Mouse (Mus musculus) intestine, embryonic 16.5 days (tissue): ENCODE results near the gene Camk1g. TPM values are rescaled to one million over a fixed set of nuclear protein-coding genes. Genes with fewer than 3 reads are reported as not detected.
A peak's percentile ranks its signal among the peaks of the same experiment; 100 is the strongest.

ENCODE experiments used
- ATAC-seq: fragments of 200-750 bp; cut with Nextera tagmentation; 2 replicates; pipeline ENCODE4 v1.8.0; 2017; ENCODE audit warnings: moderate TSS enrichment, moderate library complexity
- H3K27ac ChIP-seq: fragments of 300-500 bp; sonication (generic); 2 replicates; pipeline ENCODE4 v1.5.1; 2014; ENCODE audit warnings: mild to moderate bottlenecking, low read length
- H3K27me3 ChIP-seq: fragments of 300-500 bp; sonication (generic); replicated peaks from 2 replicates; pipeline ENCODE4 v1.6.1; 2014; ENCODE audit warnings: low read length, control low read depth, mixed read lengths; ENCODE audit not compliant: control insufficient read depth, insufficient read depth
- H3K36me3 ChIP-seq: fragments of 300-500 bp; sonication (generic); 2 replicates; pipeline ENCODE4 v1.6.1; 2014; ENCODE audit warnings: low read length, control low read depth; ENCODE audit not compliant: control insufficient read depth, insufficient read depth
- H3K4me1 ChIP-seq: fragments of 300-500 bp; sonication (generic); 2 replicates; pipeline ENCODE4 v1.6.1; 2014; ENCODE audit warnings: low read length, control low read depth, mixed read lengths; ENCODE audit not compliant: control insufficient read depth, insufficient read depth
- H3K4me2 ChIP-seq: fragments of 300-500 bp; sonication (generic); 2 replicates; pipeline ENCODE4 v1.6.1; 2014; ENCODE audit warnings: low read depth, low read length, control low read depth
- H3K4me3 ChIP-seq: fragments of 300-500 bp; sonication (generic); 2 replicates; pipeline ENCODE4 v1.5.1; 2014; ENCODE audit warnings: mild to moderate bottlenecking, low read length
- H3K9ac ChIP-seq: fragments of 300-500 bp; sonication (generic); 2 replicates; pipeline ENCODE4 v1.6.1; 2014; ENCODE audit warnings: low read depth, low read length
- H3K9me3 ChIP-seq: fragments of 300-500 bp; sonication (generic); 2 replicates; pipeline ENCODE4 v1.6.1; 2016; ENCODE audit warnings: low read length, control low read depth; ENCODE audit not compliant: control insufficient read depth
- WGBS: fragments of 180-500 bp; shearing (Covaris S2); extraction: QIAGEN DNeasy Blood & Tissue Kit; methylation state at CpG from one replicate; pipeline ENCODE4 v1.1.7; 2014; 5-methylcytosine and 5-hydroxymethylcytosine counted together
- polyA plus RNA-seq: library from polyadenylated mRNA; unstranded; fragments of >200 nt; fragmentation: Nextera tagmentation; extraction: Ambion mirVana; gene quantifications from 2 replicates; pipeline ENCODE4 v1.2.1, GENCODE M21; 2015

Gene Camk1g
- polyA plus RNA-seq, 1 experiment from 2014 or later, result 4.7 TPM

DNA sequence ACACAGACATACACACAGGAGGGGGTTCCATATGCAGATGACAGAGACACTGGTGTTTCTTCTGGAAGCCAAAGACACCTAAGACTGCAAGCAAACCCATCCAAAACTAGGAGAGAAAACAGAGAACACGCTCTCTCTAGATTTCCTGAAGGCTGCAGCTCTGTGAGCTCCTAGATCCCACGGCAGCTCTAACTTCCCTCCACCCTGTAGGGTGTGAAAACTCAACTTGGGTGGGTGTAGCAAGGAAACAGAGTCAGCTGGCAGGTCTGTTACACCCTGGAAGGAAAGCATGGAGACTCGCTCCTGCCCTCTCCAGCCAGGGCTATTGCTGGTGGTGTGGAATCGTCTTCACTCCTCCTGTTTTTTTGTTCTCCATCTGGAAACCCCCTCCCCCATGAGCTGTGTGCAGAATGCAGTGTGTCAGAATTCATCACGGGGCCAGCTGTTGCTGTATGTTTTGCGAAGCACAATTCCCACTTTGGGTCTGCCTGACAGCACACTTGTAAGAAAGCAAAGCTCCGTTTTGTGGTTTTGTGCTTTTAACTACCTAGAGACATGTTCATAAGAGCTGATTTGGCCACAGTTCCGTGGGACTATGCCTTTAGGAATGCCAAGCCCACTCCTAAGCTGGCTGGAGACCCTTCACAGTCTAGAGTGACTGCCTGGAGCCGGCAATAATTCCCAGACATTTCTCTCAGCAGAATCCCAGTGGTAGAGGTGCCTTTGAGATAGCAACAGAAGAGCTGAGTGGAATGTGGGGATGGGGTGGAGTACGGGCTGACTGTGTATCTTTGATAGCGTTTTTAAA is 11.7 kb upstream of the Camk1g start:
- Histone ChIP-seq H3K27me3 (no peaks in the 10 kb centered on the region), H3K9me3 (no peaks in the 10 kb centered on the region), H3K9ac (peak overlapping the region; percentile 25; the same call in 1 of the 2 replicates), H3K27ac (0 out of 2 replicates have a peak overlapping the region, but pooled peaks have one; percentile 33), H3K4me1 (peaks cover 18% of the 10 kb centered on the region), H3K4me3 (peak overlapping the region; percentile 40), H3K4me2 (peak overlapping the region; percentile 57), H3K36me3 (no peaks in the 10 kb centered on the region)
- peak; percentile 25; the same call in 1 of the 2 replicates for ATAC-seq
- 23% methylated on average over 11 of the region's 11 CpGs for WGBS

GRCm38 (mm10) chr1:193380877-193381276 is 10.8 kb upstream of the Camk1g start:
- Histone ChIP-seq H3K9me3 (no peaks in the 10 kb centered on the region), H3K9ac (no peak overlapping the region), H3K27me3 (no peaks in the 10 kb centered on the region), H3K4me3 (no peak overlapping the region), H3K4me1 (peaks cover 10% of the 10 kb centered on the region), H3K36me3 (no peaks in the 10 kb centered on the region), H3K27ac (no peak overlapping the region), H3K4me2 (no peak overlapping the region)
- ATAC-seq, result no peak
- WGBS, result 89% methylated on average over 5 of the region's 5 CpGs

- ATAC-seq, result no peak
- 71% methylated on average over 6 of the region's 6 CpGs for WGBS
- Histone ChIP-seq H3K4me1 (peaks cover 9% of the 10 kb centered on the region), H3K4me2 (no peak overlapping the region), H3K9me3 (no peaks in the 10 kb centered on the region), H3K27ac (no peak overlapping the region), H3K36me3 (no peaks in the 10 kb centered on the region), H3K9ac (no peak overlapping the region), H3K4me3 (no peak overlapping the region), H3K27me3 (no peaks in the 10 kb centered on the region)
These were observed 9.5 kb upstream of the Camk1g start for GRCm38 (mm10) chr1:193379634-193380033.

DNA sequence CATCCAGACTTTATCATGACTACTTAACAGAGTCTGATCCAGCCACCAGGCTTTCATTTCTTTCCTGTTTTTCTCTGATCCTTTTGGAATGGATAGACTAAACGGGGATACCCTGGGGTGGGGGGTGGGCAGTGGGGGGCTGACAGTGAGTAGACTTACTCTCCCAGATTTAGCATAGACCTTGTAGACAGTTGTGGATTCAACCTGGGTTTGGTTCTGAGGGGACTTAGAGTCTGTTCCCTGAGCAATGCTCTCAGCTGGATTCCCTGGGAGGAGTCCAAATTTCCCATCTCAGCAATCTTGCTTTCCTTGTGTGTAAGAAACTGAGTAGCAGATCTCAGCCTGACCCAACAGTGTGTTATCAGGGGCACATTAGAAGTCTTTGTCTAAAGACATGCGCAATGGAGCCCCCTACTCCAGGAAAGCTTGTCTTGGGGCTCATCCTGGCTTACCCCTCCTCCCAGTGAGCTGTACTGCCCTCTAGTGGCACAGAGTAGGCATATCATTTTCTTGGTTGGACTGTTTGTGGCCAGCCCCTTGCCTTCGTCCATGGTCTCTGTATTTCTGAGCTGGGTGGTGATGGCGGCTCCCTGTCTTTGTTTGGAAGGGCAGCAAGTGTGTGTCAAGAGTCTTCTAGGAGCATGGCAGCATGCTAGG is 6.5 kb upstream of the Camk1g start:
- H3K4me2 ChIP-seq, result no peak overlapping the region
- H3K4me1 ChIP-seq, result peaks cover under 1% of the 10 kb centered on the region; the same call in 1 of the 2 replicates
- H3K9ac ChIP-seq, result no peak overlapping the region
- no peaks in the 10 kb centered on the region for H3K27me3 ChIP-seq
- peak; percentile 38; the same call in 1 of the 2 replicates for ATAC-seq
- H3K4me3 ChIP-seq, result no peak overlapping the region
- no peaks in the 10 kb centered on the region for H3K36me3 ChIP-seq
- no peaks in the 10 kb centered on the region for H3K9me3 ChIP-seq
- 24% methylated on average over 4 of the region's 4 CpGs for WGBS
- H3K27ac ChIP-seq, result no peak overlapping the region

DNA sequence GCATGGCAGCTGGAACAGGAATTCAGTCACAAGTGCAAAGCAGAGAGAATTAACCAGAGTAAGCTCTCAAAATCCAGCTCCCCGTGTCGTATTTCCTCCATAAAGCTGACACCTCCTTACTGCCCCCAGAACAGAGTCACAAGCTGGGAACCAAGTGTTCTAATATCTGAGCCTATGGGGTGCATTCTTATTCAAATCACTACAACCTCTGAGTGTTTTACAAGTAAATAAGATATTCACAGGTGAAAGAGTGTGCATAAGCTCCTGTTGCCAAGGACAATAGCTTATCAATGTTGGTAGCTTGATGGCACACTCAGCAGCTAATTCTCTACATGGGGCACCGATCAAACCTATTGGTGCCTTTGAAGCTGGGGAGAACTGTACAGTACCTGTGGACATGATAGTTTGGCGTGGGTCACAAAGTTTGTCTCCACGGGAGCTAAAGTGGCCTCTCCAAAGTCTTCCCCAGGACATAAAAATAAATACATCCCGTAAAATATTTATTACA is 3.9 kb upstream of the Camk1g start:
- H3K4me1 ChIP-seq, result 0 out of 2 replicates have a peak, but pooled peaks cover 2% of the 10 kb centered on the region

DNA sequence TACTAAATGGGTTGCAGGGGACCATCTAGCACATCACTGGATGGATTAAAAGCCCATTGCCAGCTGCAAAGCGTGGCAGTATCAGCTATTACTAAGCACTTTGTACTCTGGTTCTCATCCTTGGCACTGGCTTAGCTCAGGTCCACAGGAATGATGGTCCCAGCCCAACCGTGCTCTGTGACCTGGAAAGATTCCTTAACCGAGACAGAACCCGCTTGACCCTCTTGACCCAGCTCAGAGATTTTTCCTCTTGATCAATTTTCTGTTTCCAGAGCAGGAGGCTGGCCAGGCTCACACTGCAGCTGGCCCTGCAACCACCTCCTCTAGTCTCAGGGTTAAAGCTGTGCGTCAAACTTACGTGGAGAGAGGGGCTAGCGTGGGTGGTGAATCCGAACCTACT is 1.0 kb downstream of the Camk1g start:
- Histone ChIP-seq H3K4me3 (peak overlapping the region; percentile 45), H3K9ac (peak overlapping the region; percentile 38), H3K4me2 (peak overlapping the region; percentile 50), H3K9me3 (no peaks in the 10 kb centered on the region), H3K27ac (no peak overlapping the region), H3K27me3 (no peaks in the 10 kb centered on the region), H3K4me1 (0 out of 2 replicates have a peak, but pooled peaks cover 6% of the 10 kb centered on the region), H3K36me3 (no peaks in the 10 kb centered on the region)
- 43% methylated on average over 8 of the region's 8 CpGs for WGBS
- no peak for ATAC-seq

More for the DNA sequence above, 3.9 kb upstream of the Camk1g start:
- 82% methylated on average over 6 of the region's 6 CpGs for WGBS
- Histone ChIP-seq H3K36me3 (no peaks in the 10 kb centered on the region), H3K27ac (no peak overlapping the region), H3K9me3 (no peaks in the 10 kb centered on the region), H3K9ac (no peak overlapping the region), H3K4me2 (no peak overlapping the region), H3K4me3 (no peak overlapping the region), H3K27me3 (no peaks in the 10 kb centered on the region)
- ATAC-seq, result no peak

DNA sequence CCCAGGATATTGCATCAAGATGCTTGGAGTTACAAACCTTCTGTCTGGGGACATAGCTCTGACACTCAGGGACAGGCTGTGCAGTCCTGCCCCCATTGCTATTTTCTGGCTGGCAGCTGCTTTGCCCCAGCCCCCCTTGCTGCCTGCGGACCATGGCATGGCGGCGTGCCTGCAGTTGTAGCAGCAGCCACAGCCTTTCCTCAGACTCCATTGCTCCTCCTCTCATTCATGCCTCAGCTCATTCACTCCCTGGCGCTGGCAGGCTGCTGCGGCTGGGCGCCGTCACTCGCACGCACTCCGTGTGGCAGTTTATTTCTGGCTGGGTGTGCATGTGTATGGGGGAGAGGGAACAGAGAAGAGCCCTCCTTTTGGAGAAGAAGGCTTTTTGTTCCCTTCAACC is 2.0 kb downstream of the Camk1g start:
- Histone ChIP-seq H3K27me3 (no peaks in the 10 kb centered on the region), H3K4me1 (0 out of 2 replicates have a peak, but pooled peaks cover 6% of the 10 kb centered on the region), H3K4me3 (no peak overlapping the region), H3K36me3 (no peaks in the 10 kb centered on the region), H3K4me2 (no peak overlapping the region), H3K9me3 (no peaks in the 10 kb centered on the region), H3K27ac (no peak overlapping the region), H3K9ac (no peak overlapping the region)
- ATAC-seq, result no peak
- WGBS, result 52% methylated on average over 10 of the region's 10 CpGs

DNA sequence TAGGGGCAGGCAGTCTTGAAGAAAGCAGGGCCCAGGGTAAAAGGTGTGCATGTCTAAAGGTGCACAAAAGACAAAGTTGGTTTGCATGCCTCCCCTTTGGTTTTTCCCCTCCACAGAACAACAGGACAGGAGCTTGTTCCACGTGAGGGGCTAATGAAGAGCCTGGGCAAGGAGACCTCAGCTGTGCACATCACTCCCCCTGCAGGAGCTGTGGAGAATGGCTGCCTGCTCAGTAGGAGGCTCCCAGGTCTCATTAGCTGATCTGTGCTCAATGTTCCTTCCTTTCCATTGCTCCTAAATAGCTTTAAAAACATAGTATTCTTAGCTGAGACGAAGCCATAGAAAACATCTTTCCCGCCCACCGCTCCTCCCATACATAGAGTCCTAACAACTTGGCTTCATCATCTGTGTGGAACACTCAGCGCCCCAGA is 6.3 kb downstream of the Camk1g start:
- H3K4me2 ChIP-seq, result no peak overlapping the region
- H3K4me3 ChIP-seq, result no peak overlapping the region
- WGBS, result 70% methylated on average over 5 of the region's 5 CpGs
- H3K27ac ChIP-seq, result no peak overlapping the region
- H3K9me3 ChIP-seq, result no peaks in the 10 kb centered on the region
- no peaks in the 10 kb centered on the region for H3K27me3 ChIP-seq
- peak; percentile 46; the same call in 1 of the 2 replicates for ATAC-seq
- 0 out of 2 replicates have a peak, but pooled peaks cover 3% of the 10 kb centered on the region for H3K4me1 ChIP-seq
- no peaks in the 10 kb centered on the region for H3K36me3 ChIP-seq
- no peak overlapping the region for H3K9ac ChIP-seq

DNA sequence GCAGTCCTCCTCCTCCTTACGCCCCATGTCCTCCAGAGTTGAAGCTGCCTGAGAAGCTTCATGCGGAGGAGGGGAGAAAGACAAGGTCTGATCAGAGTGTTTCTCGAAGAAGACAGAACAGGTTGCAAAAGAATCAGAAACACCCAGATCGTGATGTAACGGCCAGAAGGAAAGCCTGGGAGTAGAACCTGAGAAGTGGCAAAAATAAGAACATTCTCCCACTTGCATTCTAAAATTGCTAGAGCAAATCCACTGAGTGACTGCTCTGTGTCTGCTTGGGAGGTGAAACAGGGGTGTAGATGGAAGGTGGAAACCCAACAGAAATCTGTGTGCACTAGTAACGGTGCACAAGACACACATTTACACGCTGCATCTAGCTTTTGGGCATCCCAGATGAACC is 8.0 kb downstream of the Camk1g start:
- ATAC-seq, result no peak
- H3K36me3 ChIP-seq, result no peaks in the 10 kb centered on the region
- no peaks in the 10 kb centered on the region for H3K4me1 ChIP-seq
- H3K27ac ChIP-seq, result no peak overlapping the region
- no peak overlapping the region for H3K4me2 ChIP-seq
- WGBS, result 82% methylated on average over 7 of the region's 7 CpGs
- H3K9me3 ChIP-seq, result no peaks in the 10 kb centered on the region
- no peak overlapping the region for H3K4me3 ChIP-seq
- H3K9ac ChIP-seq, result no peak overlapping the region
- no peaks in the 10 kb centered on the region for H3K27me3 ChIP-seq
